Mouse (Mus musculus) heart, postnatal 0 days (tissue): ENCODE results near the gene Alms1.
"Not testable (repeated sequence)": the region's sequence is repeated elsewhere in the genome, so short reads cannot be mapped to it uniquely, and the experiment has no call there.

Experiments used
- CTCF ChIP-seq: IDR thresholded peaks from 2 replicates; pipeline ENCODE4 v1.5.1; 2016; ENCODE audit warnings: antibody characterized with exemption, control low read depth, low read depth
- EP300 ChIP-seq: IDR thresholded peaks from 2 replicates; pipeline ENCODE4 v1.6.1; 2016; ENCODE audit warnings: antibody characterized with exemption, low read depth

DNA sequence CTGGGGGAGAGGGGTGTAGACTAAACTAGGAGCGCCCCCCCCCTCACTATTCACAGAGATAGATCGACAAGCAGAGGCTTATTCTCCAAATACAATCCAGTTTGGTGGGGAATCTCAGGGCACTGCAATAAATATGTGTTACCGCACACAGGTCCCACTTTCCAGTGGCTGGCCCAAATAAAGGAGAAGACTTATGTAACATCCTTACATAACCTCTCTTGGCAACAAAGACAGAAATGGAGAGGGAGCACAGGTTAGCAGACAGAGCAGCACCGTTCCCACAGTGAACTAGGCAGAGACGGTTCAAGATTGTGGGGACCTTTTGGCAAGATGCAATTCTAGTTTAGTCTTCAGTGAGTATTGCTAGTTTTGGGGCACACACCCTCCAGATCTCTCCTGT is 121.9 kb downstream of the Alms1 start:
- TF ChIP-seq CTCF, EP300: not testable (repeated sequence)
